Mouse (Mus musculus): ENCODE results near the gene Wdr86. TPM values are rescaled to one million over a fixed set of nuclear protein-coding genes. Genes with fewer than 3 reads are reported as not detected.

Wdr86 gene
- total and polyA plus RNA-seq, 2 experiments from 2014 or later, result 8.0 to 15.4 TPM

GRCm38 (mm10) chr5:24686176-24686575 lies 44.4 kb downstream of the Wdr86 start:
- H3K4me3 ChIP-seq (ENCODE audit: low read length), result peak overlapping the region; percentile 74
- no peak for DNase-seq (ENCODE audit: low spot score)
- under 1% methylated on average over 15 of the region's 15 CpGs for whole genome bisulfite sequencing
- peaks cover 17% of the 10 kb centered on the region for H3K36me3 ChIP-seq (ENCODE audit: insufficient read depth, low read length)
- no peak; the same call in 1 of the 2 replicates for ATAC-seq
- peak overlapping the region; percentile 73 for H3K9ac ChIP-seq (replicated peaks; ENCODE audit: low read length)
- no peaks in the 10 kb centered on the region for H3K9me3 ChIP-seq (ENCODE audit: low read length)
- peaks cover 10% of the 10 kb centered on the region; the same call in 1 of the 2 replicates for H3K4me1 ChIP-seq (ENCODE audit: insufficient read depth, low read length)
- H3K27me3 ChIP-seq (ENCODE audit: insufficient read depth, low read length), result no peaks in the 10 kb centered on the region
- H3K27ac ChIP-seq, result peak overlapping the region; percentile 97
- TF ChIP-seq CTCF (IDR thresholded peaks at IDR 0.05; ENCODE audit: low read depth), result no peak
- H3K4me2 ChIP-seq (ENCODE audit: low read depth, low read length), result peak overlapping the region; percentile 67

GRCm38 (mm10) chr5:24685366-24686093 lies 45.0 kb downstream of the Wdr86 start, which contains the start of gene Nub1:
Nub1 (plus strand) TSS chr5:24685532.
- ATAC-seq (peak; percentile 98), DNase-seq (ENCODE audit: low spot score) (peak; percentile 98)
- H3K4me3 ChIP-seq (ENCODE audit: low read length), result peak within 1 kb of the TSS; percentile 74
- peak; percentile 72 for TF ChIP-seq CTCF (IDR thresholded peaks at IDR 0.05; ENCODE audit: low read depth)
- H3K4me2 ChIP-seq (ENCODE audit: low read depth, low read length), result peak within 1 kb of the TSS; percentile 67
- H3K27me3 ChIP-seq (ENCODE audit: insufficient read depth, low read length), result no peaks in the 10 kb centered on the region
- H3K4me1 ChIP-seq (ENCODE audit: insufficient read depth, low read length), result peaks cover 10% of the 10 kb centered on the region; the same call in 1 of the 2 replicates
- no peaks in the 10 kb centered on the region for H3K9me3 ChIP-seq (ENCODE audit: low read length)
- WGBS, result under 1% methylated on average over 53 of the region's 53 CpGs
- peak within 1 kb of the TSS; percentile 97 for H3K27ac ChIP-seq
- peak within 1 kb of the TSS; percentile 73 for H3K9ac ChIP-seq (replicated peaks; ENCODE audit: low read length)
- H3K36me3 ChIP-seq (ENCODE audit: insufficient read depth, low read length), result peaks cover 12% of the 10 kb centered on the region

GRCm38 (mm10) chr5:24684578-24685365 lies 45.8 kb downstream of the Wdr86 start:
- Histone ChIP-seq H3K27ac (peak overlapping the region; percentile 97), H3K4me2 (ENCODE audit: low read depth, low read length) (peak overlapping the region; percentile 67), H3K9ac (replicated peaks; ENCODE audit: low read length) (peak overlapping the region; percentile 63), H3K4me3 (ENCODE audit: low read length) (peak overlapping the region; percentile 74), H3K36me3 (ENCODE audit: insufficient read depth, low read length) (peaks cover 4% of the 10 kb centered on the region; the same call in 1 of the 2 replicates), H3K27me3 (ENCODE audit: insufficient read depth, low read length) (no peaks in the 10 kb centered on the region), H3K9me3 (ENCODE audit: low read length) (no peaks in the 10 kb centered on the region), H3K4me1 (ENCODE audit: insufficient read depth, low read length) (peaks cover 10% of the 10 kb centered on the region; the same call in 1 of the 2 replicates)
- TF ChIP-seq CTCF (IDR thresholded peaks at IDR 0.05; ENCODE audit: low read depth), result no peak
- DNase-seq (ENCODE audit: low spot score) (peak; percentile 56), ATAC-seq (peak; percentile 50)
- 12% methylated on average over 16 of the region's 16 CpGs for WGBS

- H3K27me3 ChIP-seq (ENCODE audit: insufficient read depth, low read length), result no peaks in the 10 kb centered on the region
- H3K4me3 ChIP-seq (ENCODE audit: low read length), result no peak overlapping the region
- no peak overlapping the region for H3K9ac ChIP-seq (replicated peaks; ENCODE audit: low read length)
- H3K36me3 ChIP-seq (ENCODE audit: insufficient read depth, low read length), result no peaks in the 10 kb centered on the region
- 49% methylated on average over 1 of the region's 1 CpGs for WGBS
- TF ChIP-seq CTCF (IDR thresholded peaks at IDR 0.05; ENCODE audit: low read depth), result no peak
- H3K4me1 ChIP-seq (ENCODE audit: insufficient read depth, low read length), result peaks cover 5% of the 10 kb centered on the region; the same call in 1 of the 2 replicates
- DNase-seq (ENCODE audit: low spot score) (no peak), ATAC-seq (no peak)
- no peak overlapping the region for H3K27ac ChIP-seq
- no peak overlapping the region for H3K4me2 ChIP-seq (ENCODE audit: low read depth, low read length)
- H3K9me3 ChIP-seq (ENCODE audit: low read length), result no peaks in the 10 kb centered on the region
Measured at GRCm38 (mm10) chr5:24681436-24681835, 49.1 kb downstream of the Wdr86 start.

GRCm38 (mm10) chr5:24674238-24674637 lies 56.3 kb downstream of the Wdr86 start:
- Histone ChIP-seq H3K9me3 (ENCODE audit: low read length) (no peaks in the 10 kb centered on the region), H3K36me3 (ENCODE audit: insufficient read depth, low read length) (no peaks in the 10 kb centered on the region), H3K4me3 (ENCODE audit: low read length) (no peak overlapping the region), H3K4me1 (ENCODE audit: insufficient read depth, low read length) (no peaks in the 10 kb centered on the region), H3K27me3 (ENCODE audit: insufficient read depth, low read length) (no peaks in the 10 kb centered on the region), H3K4me2 (ENCODE audit: low read depth, low read length) (no peak overlapping the region), H3K27ac (no peak overlapping the region; the same call in 1 of the 2 replicates), H3K9ac (replicated peaks; ENCODE audit: low read length) (no peak overlapping the region)
- peak; percentile 89 for TF ChIP-seq CTCF (IDR thresholded peaks at IDR 0.05; ENCODE audit: low read depth)
- peak; percentile 83 for ATAC-seq
- DNase-seq (ENCODE audit: low spot score), result peak; percentile 84
- WGBS, result 30% methylated on average over 4 of the region's 4 CpGs

Other genes starting within 250 kb of the Wdr86 start
- 6.5 and 11.3 TPM in 2 replicates for gene Gbx1, start 203.5 kb downstream of the Wdr86 start, total RNA-seq (2014; rRNA removed)
- 4.1 and 4.4 TPM in 2 replicates for gene Gbx1, start 203.5 kb downstream of the Wdr86 start, polyA plus RNA-seq (2015; fragmentation: Nextera tagmentation; extraction: Ambion mirVana)
- 0.10 TPM in 1 of 2 replicates, not detected in the other for gene Asb10, start 189.7 kb downstream of the Wdr86 start, total RNA-seq (2014; rRNA removed)
- 0.16 and 0.21 TPM in 2 replicates for gene Asb10, start 189.7 kb downstream of the Wdr86 start, polyA plus RNA-seq (2015; fragmentation: Nextera tagmentation; extraction: Ambion mirVana)
- not detected in 2 replicates for gene 4931409K22Rik, start 173.9 kb downstream of the Wdr86 start, total RNA-seq (2014; rRNA removed)
- 0.09 and 0.16 TPM in 2 replicates for gene 4931409K22Rik, start 173.9 kb downstream of the Wdr86 start, polyA plus RNA-seq (2015; fragmentation: Nextera tagmentation; extraction: Ambion mirVana)
- gene Abcf2, start 153.3 kb downstream of the Wdr86 start, total RNA-seq (2014; rRNA removed), result 60.6 and 65.6 TPM in 2 replicates
- 65.4 and 66.5 TPM in 2 replicates for gene Abcf2, start 153.3 kb downstream of the Wdr86 start, polyA plus RNA-seq (2015; fragmentation: Nextera tagmentation; extraction: Ambion mirVana)
- 38.3 and 46.2 TPM in 2 replicates for gene Chpf2, start 144.0 kb downstream of the Wdr86 start, total RNA-seq (2014; rRNA removed)
- 25.0 and 26.9 TPM in 2 replicates for gene Chpf2, start 144.0 kb downstream of the Wdr86 start, polyA plus RNA-seq (2015; fragmentation: Nextera tagmentation; extraction: Ambion mirVana)
- gene Smarcd3, start 106.3 kb downstream of the Wdr86 start, total RNA-seq (2014; rRNA removed), result 246 and 262 TPM in 2 replicates
- 114 and 128 TPM in 2 replicates for gene Smarcd3, start 106.3 kb downstream of the Wdr86 start, polyA plus RNA-seq (2015; fragmentation: Nextera tagmentation; extraction: Ambion mirVana)
- 33.8 and 37.1 TPM in 2 replicates for gene Nub1, start 45.2 kb downstream of the Wdr86 start, total RNA-seq (2014; rRNA removed)
- 40.5 and 42.5 TPM in 2 replicates for gene Nub1, start 45.2 kb downstream of the Wdr86 start, polyA plus RNA-seq (2015; fragmentation: Nextera tagmentation; extraction: Ambion mirVana)
- not detected in 2 replicates for gene Crygn, start 27.3 kb upstream of the Wdr86 start, total RNA-seq (2014; rRNA removed)
- 4.7 and 5.4 TPM in 2 replicates for gene Crygn, start 27.3 kb upstream of the Wdr86 start, polyA plus RNA-seq (2015; fragmentation: Nextera tagmentation; extraction: Ambion mirVana)
- gene Rheb, start 111.9 kb upstream of the Wdr86 start, total RNA-seq (2014; rRNA removed), result 78.4 and 89.7 TPM in 2 replicates
- gene Rheb, start 111.9 kb upstream of the Wdr86 start, polyA plus RNA-seq (2015; fragmentation: Nextera tagmentation; extraction: Ambion mirVana), result 284 and 287 TPM in 2 replicates